Mouse (Mus musculus) CH12.LX (cell line): ENCODE data around the gene Pafah1b2. TPM values are rescaled to one million over a fixed set of nuclear protein-coding genes. Genes with fewer than 3 reads are reported as not detected.

Experiments used
- polyA plus RNA-seq: library from polyadenylated mRNA; unstranded; fragments of >175 nt; gene quantifications from 2 replicates; pipeline ENCODE4 v1.2.1, GENCODE M21; 2012; ENCODE audit warnings: low read depth; ENCODE audit not compliant: insufficient read length
- total RNA-seq, 2 experiments: library from RNA; depleted of rRNA; stranded (reverse); fragments of 300-350 nt in 1 of 2; fragments of >200 nt in 1 of 2; gene quantifications; 2 replicates each; pipeline ENCODE4 v1.2.3; 2012 to 2014

The Pafah1b2 gene
- total and polyA plus RNA-seq, 3 experiments, result 94.8 to 122 (median 109) TPM

Other genes with a start within 250 kb of the Pafah1b2 start
- gene Cep164, start 184.0 kb downstream of the Pafah1b2 start, total RNA-seq (2012; rRNA removed), result 18.1 and 22.7 TPM in 2 replicates
- gene Cep164, start 184.0 kb downstream of the Pafah1b2 start, total RNA-seq (2014; rRNA removed), result 14.2 and 14.8 TPM in 2 replicates
- 21.7 and 22.6 TPM in 2 replicates for gene Cep164, start 184.0 kb downstream of the Pafah1b2 start, polyA plus RNA-seq
- 0.30 and 0.34 TPM in 2 replicates for gene Bace1, start 174.1 kb downstream of the Pafah1b2 start, total RNA-seq (2012; rRNA removed)
- gene Bace1, start 174.1 kb downstream of the Pafah1b2 start, total RNA-seq (2014; rRNA removed), result not detected in 2 replicates
- gene Bace1, start 174.1 kb downstream of the Pafah1b2 start, polyA plus RNA-seq, result 1.5 and 1.8 TPM in 2 replicates
- 18.5 and 21.2 TPM in 2 replicates for gene Pcsk7, start 106.2 kb downstream of the Pafah1b2 start, total RNA-seq (2012; rRNA removed)
- 16.5 and 20.9 TPM in 2 replicates for gene Pcsk7, start 106.2 kb downstream of the Pafah1b2 start, total RNA-seq (2014; rRNA removed)
- 15.5 and 17.9 TPM in 2 replicates for gene Pcsk7, start 106.2 kb downstream of the Pafah1b2 start, polyA plus RNA-seq
- gene Rnf214, start 105.8 kb downstream of the Pafah1b2 start, total RNA-seq (2012; rRNA removed), result 9.4 and 9.7 TPM in 2 replicates
- gene Rnf214, start 105.8 kb downstream of the Pafah1b2 start, total RNA-seq (2014; rRNA removed), result 4.4 and 5.3 TPM in 2 replicates
- gene Rnf214, start 105.8 kb downstream of the Pafah1b2 start, polyA plus RNA-seq, result 16.1 and 19.4 TPM in 2 replicates
- 0.46 and 0.59 TPM in 2 replicates for gene Tagln, start 76.6 kb downstream of the Pafah1b2 start, total RNA-seq (2012; rRNA removed)
- gene Tagln, start 76.6 kb downstream of the Pafah1b2 start, total RNA-seq (2014; rRNA removed), result 0.28 TPM in 1 of 2 replicates, not detected in the other
- 1.6 and 2.3 TPM in 2 replicates for gene Tagln, start 76.6 kb downstream of the Pafah1b2 start, polyA plus RNA-seq
- gene Sidt2, start 57.4 kb downstream of the Pafah1b2 start, total RNA-seq (2012; rRNA removed), result 41.0 and 47.8 TPM in 2 replicates
- gene Sidt2, start 57.4 kb downstream of the Pafah1b2 start, total RNA-seq (2014; rRNA removed), result 36.4 and 38.9 TPM in 2 replicates
- gene Sidt2, start 57.4 kb downstream of the Pafah1b2 start, polyA plus RNA-seq, result 110 and 143 TPM in 2 replicates
- gene Sik3, start 130 bp upstream of the Pafah1b2 start, total RNA-seq (2012; rRNA removed), result 17.4 and 21.4 TPM in 2 replicates
- gene Sik3, start 130 bp upstream of the Pafah1b2 start, total RNA-seq (2014; rRNA removed), result 13.6 and 14.9 TPM in 2 replicates
- gene Sik3, start 130 bp upstream of the Pafah1b2 start, polyA plus RNA-seq, result 28.0 and 29.8 TPM in 2 replicates
- gene Apoa1, start 215.9 kb upstream of the Pafah1b2 start, total RNA-seq (2012; rRNA removed), result not detected in 2 replicates
- gene Apoa1, start 215.9 kb upstream of the Pafah1b2 start, total RNA-seq (2014; rRNA removed), result not detected in 2 replicates
- gene Apoa1, start 215.9 kb upstream of the Pafah1b2 start, polyA plus RNA-seq, result not detected in 2 replicates
- not detected in 2 replicates for gene Apoc3, start 222.9 kb upstream of the Pafah1b2 start, total RNA-seq (2012; rRNA removed)
- not detected in 2 replicates for gene Apoc3, start 222.9 kb upstream of the Pafah1b2 start, total RNA-seq (2014; rRNA removed)
- gene Apoc3, start 222.9 kb upstream of the Pafah1b2 start, polyA plus RNA-seq, result not detected in 2 replicates
- not detected in 2 replicates for gene Apoa4, start 228.0 kb upstream of the Pafah1b2 start, total RNA-seq (2012; rRNA removed)
- not detected in 2 replicates for gene Apoa4, start 228.0 kb upstream of the Pafah1b2 start, total RNA-seq (2014; rRNA removed)
- gene Apoa4, start 228.0 kb upstream of the Pafah1b2 start, polyA plus RNA-seq, result not detected in 2 replicates